Mouse (Mus musculus) embryonic facial prominence, embryonic 10.5 days (tissue): ENCODE data around the gene Npas2. TPM values are rescaled to one million over a fixed set of nuclear protein-coding genes. Genes with fewer than 3 reads are reported as not detected.

Source experiments
- DNase-seq: peaks from one replicate; pipeline ENCODE4 v3.0.0-alpha.2; 2017; ENCODE audit warnings: low spot score
- H3K27ac ChIP-seq: fragments of 300-500 bp; sonication (generic); replicated peaks from 2 replicates; pipeline ENCODE4 v1.5.1; 2016; ENCODE audit warnings: mild to moderate bottlenecking
- H3K27me3 ChIP-seq: fragments of 300-500 bp; sonication (generic); replicated peaks from 2 replicates; pipeline ENCODE4 v1.6.1; 2016; ENCODE audit warnings: low read depth, mild to moderate bottlenecking; ENCODE audit not compliant: poor library complexity, severe bottlenecking
- H3K36me3 ChIP-seq: fragments of 300-500 bp; sonication (generic); replicated peaks from 2 replicates; pipeline ENCODE4 v1.6.1; 2016; ENCODE audit warnings: mild to moderate bottlenecking, moderate library complexity
- H3K4me1 ChIP-seq: fragments of 300-500 bp; sonication (generic); 2 replicates; pipeline ENCODE4 v1.6.1; 2016
- H3K4me3 ChIP-seq: fragments of 300-500 bp; sonication (generic); 2 replicates; pipeline ENCODE4 v1.5.1; 2016; ENCODE audit warnings: mild to moderate bottlenecking, moderate library complexity
- H3K9me3 ChIP-seq: fragments of 300-500 bp; sonication (generic); 2 replicates; pipeline ENCODE4 v1.6.1; 2016; ENCODE audit warnings: mild to moderate bottlenecking
- WGBS: fragments of 180-500 bp; shearing (Covaris S2); methylation state at CpG from one replicate; pipeline ENCODE4 v1.1.7; 2016; 5-methylcytosine and 5-hydroxymethylcytosine counted together
- microRNA-seq: library from miRNA; unstranded; fragments of <30 nt; microRNA quantifications from one replicate; pipeline ENCODE4, GENCODE M21; 2017
- polyA plus RNA-seq: library from polyadenylated mRNA; unstranded; fragments of >200 nt; fragmentation: Nextera tagmentation; extraction: Ambion mirVana; gene quantifications from 2 replicates; pipeline ENCODE4 v1.2.1, GENCODE M21; 2016

Gene Npas2
- polyA plus RNA-seq, 1 experiment from 2014 or later, result 0.12 TPM

DNA sequence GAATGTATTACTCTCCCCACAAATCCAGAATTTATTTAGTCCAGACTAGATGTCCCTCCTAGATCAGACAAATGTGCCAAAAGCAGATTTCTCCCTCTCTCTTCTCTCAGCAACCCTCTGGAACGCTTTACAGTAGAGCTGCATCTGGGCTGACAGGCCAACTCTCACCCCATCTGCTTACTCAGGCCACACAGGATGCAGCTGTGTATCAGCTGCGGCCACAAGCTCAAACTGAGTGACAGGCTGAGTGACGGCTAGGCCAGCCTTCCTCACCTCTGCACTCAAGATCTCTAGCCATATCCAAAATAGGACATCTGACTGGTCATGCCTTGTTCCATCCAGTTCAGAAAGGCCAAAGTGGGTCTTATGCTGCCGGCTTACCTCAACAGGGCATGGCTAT lies 202.8 kb downstream of the Npas2 start:
- no peak for DNase-seq

GRCm38 (mm10) chr1:39398284-39398683 lies 204.8 kb downstream of the Npas2 start:
- 90% methylated on average over 6 of the region's 6 CpGs for WGBS
- Histone ChIP-seq H3K27me3 (no peaks in the 10 kb centered on the region), H3K4me1 (peaks cover 3% of the 10 kb centered on the region; the same call in 1 of the 2 replicates), H3K4me3 (no peak overlapping the region), H3K36me3 (peaks cover 7% of the 10 kb centered on the region; the same call in 1 of the 2 replicates), H3K9me3 (peaks cover 5% of the 10 kb centered on the region; the same call in 1 of the 2 replicates), H3K27ac (no peak overlapping the region)
- no peak for DNase-seq

More for the DNA sequence above, 202.8 kb downstream of the Npas2 start:
- peaks cover 3% of the 10 kb centered on the region; the same call in 1 of the 2 replicates for H3K4me1 ChIP-seq
- H3K9me3 ChIP-seq, result peaks cover 5% of the 10 kb centered on the region; the same call in 1 of the 2 replicates
- no peak overlapping the region for H3K4me3 ChIP-seq
- 73% methylated on average over 4 of the region's 4 CpGs for WGBS
- H3K27me3 ChIP-seq, result peaks cover 5% of the 10 kb centered on the region
- H3K27ac ChIP-seq, result no peak overlapping the region
- peaks cover 7% of the 10 kb centered on the region; the same call in 1 of the 2 replicates for H3K36me3 ChIP-seq

GRCm38 (mm10) chr1:39399228-39399627 lies 205.7 kb downstream of the Npas2 start:
- no peaks in the 10 kb centered on the region for H3K27me3 ChIP-seq
- H3K4me3 ChIP-seq, result no peak overlapping the region
- H3K36me3 ChIP-seq, result peaks cover 7% of the 10 kb centered on the region; the same call in 1 of the 2 replicates
- no peak overlapping the region for H3K27ac ChIP-seq
- DNase-seq, result no peak
- no peaks in the 10 kb centered on the region for H3K4me1 ChIP-seq
- H3K9me3 ChIP-seq, result peaks cover 5% of the 10 kb centered on the region; the same call in 1 of the 2 replicates
- WGBS, result 72% methylated on average over 4 of the region's 4 CpGs

GRCm38 (mm10) chr1:39400173-39400572 lies 206.6 kb downstream of the Npas2 start:
- 93% methylated on average over 3 of the region's 3 CpGs for WGBS
- Histone ChIP-seq H3K4me1 (no peaks in the 10 kb centered on the region), H3K27ac (no peak overlapping the region), H3K4me3 (no peak overlapping the region), H3K27me3 (no peaks in the 10 kb centered on the region), H3K9me3 (peaks cover 5% of the 10 kb centered on the region; the same call in 1 of the 2 replicates), H3K36me3 (peaks cover 7% of the 10 kb centered on the region; the same call in 1 of the 2 replicates)
- no peak for DNase-seq

DNA sequence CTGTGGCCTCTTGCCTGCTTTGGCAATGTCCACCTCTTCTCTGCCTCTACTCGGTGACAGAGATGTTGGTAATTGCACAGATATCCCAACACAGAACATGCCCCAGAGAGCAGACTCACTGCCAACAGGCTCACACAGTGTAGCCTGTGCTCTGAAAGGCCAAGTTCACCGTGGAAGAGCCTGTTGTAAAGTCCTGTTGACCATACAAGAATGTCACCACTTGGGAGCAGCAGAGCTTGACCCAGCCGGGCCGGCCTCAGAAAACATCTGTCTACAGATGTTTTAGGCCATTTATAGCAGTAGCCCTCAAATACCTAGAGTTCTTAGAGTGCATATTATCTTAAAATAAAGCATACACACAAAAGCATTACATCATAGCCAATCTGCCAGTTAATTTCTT lies 213.6 kb downstream of the Npas2 start:
- DNase-seq, result no peak
- no peaks in the 10 kb centered on the region for H3K9me3 ChIP-seq
- H3K4me3 ChIP-seq, result no peak overlapping the region
- H3K36me3 ChIP-seq, result no peaks in the 10 kb centered on the region
- H3K27ac ChIP-seq, result no peak overlapping the region
- WGBS, result 86% methylated on average over 4 of the region's 4 CpGs
- H3K27me3 ChIP-seq, result no peaks in the 10 kb centered on the region
- peaks cover 11% of the 10 kb centered on the region; the same call in 1 of the 2 replicates for H3K4me1 ChIP-seq

DNA sequence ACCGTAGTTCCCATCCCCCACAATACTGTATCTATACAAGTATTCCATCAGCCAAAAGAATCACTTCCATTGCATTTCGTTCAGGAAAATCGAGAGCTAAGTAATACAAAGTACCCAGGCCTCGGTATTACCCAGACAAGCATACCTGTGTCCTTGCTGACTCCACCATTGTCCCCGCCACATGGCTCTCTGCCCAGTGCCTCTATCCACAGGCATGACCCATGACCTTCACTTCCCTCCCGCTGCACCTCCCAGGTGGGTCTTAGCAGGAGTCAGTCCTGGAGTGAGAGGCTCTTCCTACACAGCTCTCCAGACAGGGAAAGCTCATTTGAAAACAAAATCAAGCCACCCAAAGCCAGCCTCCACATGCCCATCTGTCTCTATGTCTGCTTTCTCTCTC lies 214.6 kb downstream of the Npas2 start:
- H3K36me3 ChIP-seq, result no peaks in the 10 kb centered on the region
- DNase-seq, result no peak
- no peaks in the 10 kb centered on the region for H3K27me3 ChIP-seq
- 90% methylated on average over 6 of the region's 6 CpGs for WGBS
- H3K27ac ChIP-seq, result no peak overlapping the region
- H3K9me3 ChIP-seq, result no peaks in the 10 kb centered on the region
- H3K4me1 ChIP-seq, result peaks cover 11% of the 10 kb centered on the region; the same call in 1 of the 2 replicates
- no peak overlapping the region for H3K4me3 ChIP-seq

GRCm38 (mm10) chr1:39408668-39409067 lies 215.1 kb downstream of the Npas2 start:
- 74% methylated on average over 7 of the region's 7 CpGs for WGBS
- Histone ChIP-seq H3K4me3 (no peak overlapping the region), H3K36me3 (no peaks in the 10 kb centered on the region), H3K27me3 (no peaks in the 10 kb centered on the region), H3K9me3 (no peaks in the 10 kb centered on the region), H3K4me1 (peaks cover 11% of the 10 kb centered on the region; the same call in 1 of the 2 replicates), H3K27ac (no peak overlapping the region)
- DNase-seq, result no peak

DNA sequence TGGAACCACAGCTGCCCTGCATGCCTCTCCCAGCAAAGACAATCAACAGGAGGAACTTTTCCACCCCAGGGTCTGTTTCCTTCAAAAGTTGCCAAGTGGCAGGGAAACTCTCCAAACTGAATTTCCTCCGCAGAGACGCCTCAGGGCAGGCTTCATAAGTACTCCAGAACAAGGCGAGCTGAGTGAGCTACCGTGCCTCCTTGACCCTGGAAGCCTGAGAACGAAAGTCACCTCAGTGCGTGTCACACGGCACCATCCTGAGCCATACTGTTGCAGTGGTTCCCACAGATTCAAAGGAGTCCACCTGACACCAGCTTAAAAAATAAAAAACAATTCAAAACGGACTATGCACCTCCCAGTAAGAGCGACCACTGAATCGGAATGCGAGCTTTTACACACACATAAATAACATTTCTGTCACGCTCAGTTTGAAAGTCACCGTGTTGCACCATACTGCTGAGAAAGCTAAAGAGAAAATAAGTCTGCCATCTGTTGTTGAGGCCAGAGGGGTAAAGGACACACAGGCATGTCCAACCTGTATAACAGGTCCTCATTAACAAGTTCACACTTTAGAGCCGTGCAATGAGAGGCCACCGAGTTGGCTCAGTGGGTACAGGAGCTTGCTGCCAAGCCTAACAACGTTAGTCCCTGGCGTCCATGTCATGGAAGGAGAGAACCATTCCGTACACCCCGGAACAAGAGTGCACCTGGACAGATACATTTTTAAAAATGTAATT lies 216.7 kb downstream of the Npas2 start:
- Histone ChIP-seq H3K4me1 (peaks cover 11% of the 10 kb centered on the region; the same call in 1 of the 2 replicates), H3K27me3 (no peaks in the 10 kb centered on the region), H3K36me3 (no peaks in the 10 kb centered on the region), H3K9me3 (no peaks in the 10 kb centered on the region), H3K4me3 (no peak overlapping the region), H3K27ac (no peak overlapping the region)
- DNase-seq, result no peak
- 81% methylated on average over 19 of the region's 19 CpGs for WGBS

Small RNAs within 50 kb of the gene (microRNA-seq; reads per million reads assigned to microRNA genes)
- gene Mir6349, result not detected

Other genes starting within 250 kb of the Npas2 start
- 153 and 165 TPM in 2 replicates for gene Pdcl3, start 208.1 kb upstream of the Npas2 start, polyA plus RNA-seq
- gene Rpl31, start 174.1 kb downstream of the Npas2 start, polyA plus RNA-seq, result 487 and 499 TPM in 2 replicates